Mouse (Mus musculus) heart, adult 8-10 months (tissue): ENCODE measurements around the gene Arhgef10l. TPM values are rescaled to one million over a fixed set of nuclear protein-coding genes. Genes with fewer than 3 reads are reported as not detected.
A peak's percentile ranks its signal among the peaks of the same experiment; 100 is the strongest.
"Not testable (repeated sequence)": the region's sequence is repeated elsewhere in the genome, so short reads cannot be mapped to it uniquely, and the experiment has no call there.

Source experiments
- DNase-seq: peaks from one replicate; pipeline ENCODE4 v3.0.0; 2022; ENCODE audit warnings: low spot score
- total RNA-seq, 4 experiments: library from RNA; stranded (reverse); gene quantifications; 2 replicates each; pipeline ENCODE4 v1.2.4; 2022

Gene Arhgef10l
- total RNA-seq, 4 experiments from 2014 or later, result 59.6 to 80.5 (median 71.9) TPM

- not testable (repeated sequence) for DNase-seq
Observed at GRCm38 (mm10) chr4:140574863-140575262, 90.9 kb downstream of the Arhgef10l start.

DNA sequence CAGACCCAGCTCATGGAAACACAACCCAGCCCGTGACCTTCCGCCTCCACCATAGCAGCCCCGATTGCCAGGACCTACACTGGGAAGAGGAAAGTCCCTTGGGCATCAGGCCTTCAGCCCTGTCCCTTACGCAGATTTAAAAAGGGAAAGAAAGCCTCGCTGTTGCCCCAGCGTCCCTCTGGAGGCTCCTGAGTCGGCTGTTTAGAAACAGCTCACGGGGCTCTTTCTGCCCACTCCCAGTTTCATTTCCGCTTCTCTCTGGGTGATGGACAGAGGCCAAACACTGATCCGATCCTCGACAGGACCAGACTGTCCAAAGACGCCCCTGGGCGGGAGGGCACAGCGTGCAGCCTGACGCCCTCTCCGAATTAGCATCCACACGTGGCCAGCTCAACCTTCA is 93.4 kb downstream of the Arhgef10l start:
- DNase-seq, result peak; percentile 44

DNA sequence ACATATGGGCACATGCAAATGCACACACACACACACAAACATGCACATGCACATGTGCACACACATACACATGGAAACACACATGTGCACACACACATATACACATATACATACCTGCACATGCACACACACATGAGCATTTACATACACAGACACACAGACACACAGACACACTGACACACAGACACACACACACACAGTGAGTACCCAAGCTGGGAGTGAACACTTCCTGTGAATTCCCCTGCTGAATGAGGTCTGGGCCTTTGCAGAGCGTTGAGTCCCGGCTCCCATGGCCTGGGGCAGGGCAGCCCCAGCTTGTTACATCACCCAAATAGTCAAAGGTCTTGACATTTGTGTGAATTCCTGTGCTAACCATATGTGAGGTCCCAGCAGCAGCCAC is 96.4 kb downstream of the Arhgef10l start:
- no peak for DNase-seq

GRCm38 (mm10) chr4:140567911-140568480 is 97.8 kb downstream of the Arhgef10l start:
- no peak for DNase-seq

GRCm38 (mm10) chr4:140566785-140567184 is 99.0 kb downstream of the Arhgef10l start:
- no peak for DNase-seq

DNA sequence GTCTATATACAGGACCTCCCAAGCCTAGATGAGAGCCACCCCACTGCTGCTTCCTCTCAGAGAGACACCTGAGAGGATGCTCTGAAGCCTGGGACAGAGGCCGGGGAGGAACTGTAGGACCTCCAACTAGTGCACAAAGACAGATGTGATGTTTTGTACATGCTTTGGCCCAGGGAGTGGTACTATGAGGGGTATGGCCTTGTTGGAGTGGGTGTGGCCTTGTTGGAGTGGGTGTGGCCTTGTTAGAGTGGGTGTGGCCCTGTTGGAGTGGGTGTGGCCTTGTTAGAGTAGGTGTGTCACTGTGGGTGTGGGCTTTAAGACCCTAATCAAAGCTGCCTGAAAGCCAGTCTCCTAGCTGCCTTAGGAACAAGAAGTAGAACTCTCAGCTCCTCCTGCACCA is 101.4 kb downstream of the Arhgef10l start:
- DNase-seq, result not testable (repeated sequence)

GRCm38 (mm10) chr4:140562461-140563178 is 103.2 kb downstream of the Arhgef10l start:
- DNase-seq, result no peak

DNA sequence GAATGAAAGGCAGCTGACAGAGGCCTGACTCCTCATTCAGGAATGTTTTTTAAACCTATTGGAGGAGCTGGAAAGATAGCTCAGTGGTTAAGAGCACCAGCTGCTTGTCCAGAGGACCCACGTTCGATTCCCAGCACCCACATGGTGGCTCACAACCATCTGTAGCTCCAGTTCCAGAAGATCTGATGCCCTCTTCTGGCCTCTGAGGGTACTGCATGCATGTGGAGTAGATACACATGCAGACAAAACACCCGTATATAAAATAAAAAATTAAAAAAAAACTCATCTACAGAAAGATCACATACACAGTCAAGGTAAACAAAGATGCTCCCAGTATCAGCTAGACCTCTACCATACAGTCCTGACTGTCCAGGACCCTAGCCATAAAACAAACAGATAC is 104.1 kb downstream of the Arhgef10l start:
- no peak for DNase-seq

DNA sequence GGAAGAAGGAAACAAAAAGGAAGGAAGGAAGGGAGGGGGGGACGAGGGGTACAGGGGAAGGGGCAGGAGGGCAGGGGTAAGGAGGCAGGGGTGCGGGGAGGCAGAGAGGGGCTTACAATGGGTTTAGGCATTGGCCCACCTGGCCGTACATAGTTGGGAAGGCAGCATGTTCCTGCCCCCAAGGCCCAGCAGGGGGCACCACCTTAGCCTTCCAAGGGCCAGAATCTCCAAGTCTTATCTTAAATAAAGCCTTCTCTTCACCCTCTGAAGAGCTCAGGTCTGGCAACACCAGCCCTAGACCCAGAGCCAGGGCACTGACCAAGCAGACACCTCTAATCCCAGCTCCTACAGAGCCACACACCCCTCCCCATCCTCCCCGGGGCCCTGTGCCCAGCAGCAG is 106.0 kb downstream of the Arhgef10l start:
- no peak for DNase-seq

- DNase-seq, result no peak
Observed at GRCm38 (mm10) chr4:140558193-140558592, 107.6 kb downstream of the Arhgef10l start.

- no peak for DNase-seq
Observed at GRCm38 (mm10) chr4:140556561-140556960, 109.3 kb downstream of the Arhgef10l start.

- peak; percentile 51 for DNase-seq
Observed at GRCm38 (mm10) chr4:140555273-140555672, 110.5 kb downstream of the Arhgef10l start.

DNA sequence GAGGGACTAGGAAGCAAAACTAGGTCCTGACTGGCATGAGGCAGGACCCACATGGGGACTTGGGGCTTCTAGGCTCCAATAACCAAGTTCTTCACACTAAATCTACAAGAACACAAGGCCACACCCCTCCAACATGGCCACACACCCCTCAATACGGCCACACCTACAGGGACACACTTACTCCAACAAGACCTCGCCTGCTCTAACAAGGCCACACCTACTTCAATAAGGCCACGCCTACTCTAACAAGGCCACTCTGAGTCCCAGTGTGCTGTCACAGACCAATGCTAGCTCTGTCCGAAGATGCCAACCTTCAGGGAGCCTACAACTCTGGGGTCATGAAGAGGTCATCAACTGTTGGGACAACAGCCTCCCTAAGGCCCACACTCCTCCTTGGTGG is 111.3 kb downstream of the Arhgef10l start:
- no peak for DNase-seq

- DNase-seq, result no peak
Observed at GRCm38 (mm10) chr4:140551766-140552165, 114.0 kb downstream of the Arhgef10l start.

DNA sequence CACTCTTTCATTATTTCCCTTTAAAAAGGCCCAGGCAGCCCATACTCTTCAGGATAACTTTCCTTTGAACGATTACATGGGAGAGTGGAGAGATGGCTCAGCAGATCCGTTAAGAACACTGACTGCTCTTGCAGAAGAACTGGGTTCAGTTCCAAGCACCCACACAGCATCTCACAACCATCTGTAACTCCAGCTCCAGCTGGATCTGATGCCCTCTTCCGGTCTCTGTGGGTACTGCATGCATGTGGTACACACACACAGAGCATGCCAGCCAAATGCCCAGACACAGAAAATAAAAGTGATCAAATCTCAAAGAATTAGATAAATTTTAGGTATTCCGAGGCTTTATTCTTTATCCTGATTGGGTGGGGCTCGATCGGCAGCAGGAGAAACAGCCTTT is 115.1 kb downstream of the Arhgef10l start:
- no peak for DNase-seq

GRCm38 (mm10) chr4:140549975-140550374 is 115.8 kb downstream of the Arhgef10l start:
- peak; percentile 22 for DNase-seq

GRCm38 (mm10) chr4:140547488-140547887 is 118.3 kb downstream of the Arhgef10l start:
- peak; percentile 60 for DNase-seq

DNA sequence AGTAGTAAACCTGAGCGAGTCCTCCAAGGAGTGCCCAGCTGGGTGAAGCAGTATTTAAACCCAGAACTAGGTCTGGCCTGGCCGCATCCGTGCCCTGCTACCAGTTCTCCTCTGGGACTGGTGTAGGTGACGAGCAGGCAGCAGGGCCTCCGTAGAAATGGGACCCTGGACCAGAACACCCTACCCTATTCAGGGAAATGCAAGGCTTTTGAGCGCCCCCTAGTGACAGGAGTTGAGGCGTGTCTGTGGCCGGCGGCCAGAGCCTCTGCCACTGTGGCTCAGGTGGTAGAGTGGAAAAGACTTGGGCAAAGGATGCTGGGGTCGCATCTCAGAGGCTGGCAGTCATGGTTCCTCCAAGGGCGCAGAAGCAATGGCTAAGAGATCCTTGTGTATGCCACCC is 126.7 kb downstream of the Arhgef10l start:
- peak; percentile 55 for DNase-seq

GRCm38 (mm10) chr4:140537561-140538021 is 128.2 kb downstream of the Arhgef10l start:
- no peak for DNase-seq

DNA sequence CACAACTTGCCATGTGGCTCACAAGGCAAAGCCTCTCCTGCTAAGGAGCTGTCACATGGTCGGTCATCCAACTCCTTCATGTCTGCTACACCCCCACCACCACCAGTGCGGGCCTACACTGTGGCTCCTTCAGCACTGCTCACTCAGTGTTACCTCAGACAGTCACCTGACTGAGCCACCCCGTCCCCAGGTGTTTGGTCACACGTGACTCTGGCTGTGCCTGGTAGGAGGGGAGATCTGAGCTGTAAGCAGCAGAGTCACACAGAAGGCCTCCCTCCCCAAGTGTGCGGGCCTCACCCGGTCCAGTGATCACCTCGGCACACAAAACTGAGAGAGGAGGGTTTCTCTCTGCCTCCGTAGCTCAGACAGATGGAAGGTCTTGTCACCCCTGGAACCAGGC is 130.5 kb downstream of the Arhgef10l start:
- DNase-seq, result no peak

DNA sequence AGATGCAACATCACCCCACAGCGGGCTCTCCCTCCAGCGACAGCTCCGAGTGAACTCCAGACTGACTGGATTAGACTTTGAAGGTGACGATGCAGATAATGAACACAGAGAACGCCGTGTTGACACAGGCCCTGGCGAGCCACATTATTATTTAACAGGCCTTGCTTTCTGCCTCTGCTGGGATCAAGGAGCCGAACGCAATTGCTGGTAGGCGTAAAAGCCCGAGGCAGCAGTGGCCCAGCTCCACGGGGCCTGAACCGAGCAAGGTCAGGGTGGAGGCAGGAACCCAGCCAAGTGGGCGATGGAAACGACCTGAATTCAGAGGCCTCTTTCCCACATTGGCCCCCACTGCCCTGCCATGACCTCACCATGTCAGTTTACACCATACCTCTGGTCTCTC is 133.5 kb downstream of the Arhgef10l start:
- DNase-seq, result no peak

DNA sequence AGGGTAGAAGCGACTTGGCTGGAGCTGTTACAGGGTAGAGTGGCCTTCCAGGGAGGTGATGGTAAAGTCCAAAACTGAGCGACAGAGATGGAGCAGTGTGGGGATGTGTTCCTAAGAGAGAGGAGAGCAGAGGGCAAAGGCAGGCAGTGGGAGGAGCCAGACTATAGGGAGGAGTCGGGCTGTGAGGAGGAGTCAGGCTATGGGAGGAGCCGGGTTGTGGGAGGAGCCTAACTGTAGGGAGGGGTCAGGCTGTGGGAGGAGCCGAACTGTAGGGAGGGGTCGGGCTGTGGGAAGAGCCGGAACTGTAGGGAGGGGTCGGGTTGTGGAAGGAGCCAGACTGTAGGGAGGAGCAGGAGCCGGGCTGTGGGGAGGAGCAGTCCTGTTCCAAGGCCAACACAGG is 134.8 kb downstream of the Arhgef10l start:
- DNase-seq, result no peak

GRCm38 (mm10) chr4:140529735-140530134 is 136.1 kb downstream of the Arhgef10l start:
- no peak for DNase-seq
